Mouse (Mus musculus) MEL (cell line): ENCODE data around the gene Trim23. TPM values are rescaled to one million over a fixed set of nuclear protein-coding genes. Genes with fewer than 3 reads are reported as not detected.

Experiments used
- DNase-seq: peaks from one replicate; pipeline ENCODE4 v3.0.0; 2011; ENCODE audit warnings: low read depth, low spot score
- H3K27ac ChIP-seq: 2 replicates; pipeline ENCODE4 v1.5.1; 2012; ENCODE audit warnings: low read depth, mild to moderate bottlenecking, control low read depth, low read length, moderate library complexity; ENCODE audit not compliant: control insufficient read depth
- H3K27me3 ChIP-seq, 2 experiments: fragments of 150-350 bp in 1 of 2; sonication (generic) in 1 of 2; 2 replicates each; pipeline ENCODE4 v1.6.1; 2012; ENCODE audit warnings: low read length in 2 of 2, mild to moderate bottlenecking in 2 of 2, improper control_type of control experiment in 1 of 2, moderate library complexity in 1 of 2; ENCODE audit not compliant: insufficient read depth in 2 of 2, control insufficient read depth in 1 of 2
- H3K36me3 ChIP-seq, 2 experiments: 2 replicates each; pipeline ENCODE4 v1.6.1; 2012 to 2014; ENCODE audit warnings: low read length in 2 of 2, improper control_type of control experiment in 1 of 2, inconsistent platforms in 1 of 2, mild to moderate bottlenecking in 1 of 2; ENCODE audit not compliant: insufficient read depth in 2 of 2, control insufficient read depth in 1 of 2
- H3K4me1 ChIP-seq, 2 experiments: fragments of 150-350 bp in 1 of 2; sonication (generic) in 1 of 2; 2 replicates each; pipeline ENCODE4 v1.6.1; 2012; ENCODE audit warnings: low read length in 2 of 2, improper control_type of control experiment in 1 of 2, mild to moderate bottlenecking in 1 of 2; ENCODE audit not compliant: insufficient read depth in 2 of 2, control insufficient read depth in 1 of 2
- H3K4me3 ChIP-seq, 2 experiments: fragments of 150-350 bp in 1 of 2; sonication (generic) in 1 of 2; 2 replicates each; pipeline ENCODE4 v1.5.1; 2012; ENCODE audit warnings: low read depth in 2 of 2, low read length in 2 of 2, mild to moderate bottlenecking in 2 of 2, moderate library complexity in 2 of 2, control low read depth in 1 of 2, improper control_type of control experiment in 1 of 2; ENCODE audit not compliant: control insufficient read depth in 1 of 2, insufficient read depth in 1 of 2
- H3K79me2 ChIP-seq: 2 replicates; pipeline ENCODE4 v1.6.1; 2012; ENCODE audit warnings: mild to moderate bottlenecking, low read length, moderate library complexity; ENCODE audit not compliant: control insufficient read depth, poor library complexity, insufficient read depth
- H3K9ac ChIP-seq: 2 replicates; pipeline ENCODE4 v1.6.1; 2012; ENCODE audit warnings: low read depth, mild to moderate bottlenecking, control low read depth, low read length, moderate library complexity; ENCODE audit not compliant: control insufficient read depth, poor library complexity, severe bottlenecking
- H3K9me3 ChIP-seq: fragments of 150-350 bp; sonication (generic); replicated peaks from 2 replicates; pipeline ENCODE4 v1.6.1; 2012; ENCODE audit warnings: mild to moderate bottlenecking, low read length, improper control_type of control experiment, moderate library complexity; ENCODE audit not compliant: insufficient read depth
- CHD2 ChIP-seq: IDR thresholded peaks from 2 replicates; pipeline ENCODE4 v1.6.1; 2011; ENCODE audit warnings: low read length, improper control_type of control experiment
- E2F4 ChIP-seq: IDR thresholded peaks from 2 replicates; pipeline ENCODE4 v1.6.1; 2011; ENCODE audit warnings: low read depth, low read length, improper control_type of control experiment, borderline replicate concordance
- EP300 ChIP-seq, 2 experiments: IDR thresholded peaks; 2 replicates each; pipeline ENCODE4 v1.6.1; 2011; ENCODE audit warnings: improper control_type of control experiment in 2 of 2, low read length in 2 of 2, low read depth in 1 of 2, mild to moderate bottlenecking in 1 of 2
- ETS1 ChIP-seq: IDR thresholded peaks from 2 replicates; pipeline ENCODE4 v1.6.1; 2012; ENCODE audit warnings: low read depth, mild to moderate bottlenecking, inconsistent platforms, low read length, improper control_type of control experiment, moderate library complexity
- GABPA ChIP-seq: IDR thresholded peaks from 2 replicates; pipeline ENCODE4 v1.6.1; 2012; ENCODE audit warnings: low read depth, mild to moderate bottlenecking, inconsistent platforms, low read length, improper control_type of control experiment, moderate library complexity
- GATA1 ChIP-seq: IDR thresholded peaks from 2 replicates; pipeline ENCODE4 v1.6.1; 2011; ENCODE audit warnings: low read depth, low read length, improper control_type of control experiment
- JUND ChIP-seq: IDR thresholded peaks from 2 replicates; pipeline ENCODE4 v1.6.1; 2011; ENCODE audit warnings: low read depth, mild to moderate bottlenecking, improper control_type of control experiment, low read length
- KAT2A ChIP-seq: conservative IDR thresholded peaks from 2 replicates; pipeline ENCODE4 v1.6.1; 2012; ENCODE audit warnings: low read depth, low read length, improper control_type of control experiment, inconsistent platforms
- MAFK ChIP-seq: IDR thresholded peaks from 2 replicates; pipeline ENCODE4 v1.6.1; 2011; ENCODE audit warnings: low read depth, mild to moderate bottlenecking, low read length, improper control_type of control experiment, borderline replicate concordance
- MAZ ChIP-seq: IDR thresholded peaks from 2 replicates; pipeline ENCODE4 v1.6.1; 2012; ENCODE audit warnings: low read depth, mild to moderate bottlenecking, inconsistent platforms, low read length, improper control_type of control experiment
- MEF2A ChIP-seq: IDR thresholded peaks from 2 replicates; pipeline ENCODE4 v1.6.1; 2014; ENCODE audit warnings: low read depth, mild to moderate bottlenecking, inconsistent platforms, low read length, improper control_type of control experiment; ENCODE audit not compliant: poor library complexity, insufficient replicate concordance, severe bottlenecking; ENCODE audit errors: extremely low read depth
- MYB ChIP-seq: IDR thresholded peaks from 2 replicates; pipeline ENCODE4 v1.6.1; 2011; ENCODE audit warnings: mild to moderate bottlenecking, low read depth, low read length, improper control_type of control experiment
- NELFE ChIP-seq: IDR thresholded peaks from 2 replicates; pipeline ENCODE4 v1.6.1; 2011; ENCODE audit warnings: low read depth, low read length, improper control_type of control experiment
- NRF1 ChIP-seq: IDR thresholded peaks from 2 replicates; pipeline ENCODE4 v1.6.1; 2014; ENCODE audit warnings: low read depth, mild to moderate bottlenecking, inconsistent platforms, low read length, improper control_type of control experiment, moderate library complexity; ENCODE audit not compliant: poor library complexity, insufficient read depth, severe bottlenecking
- POLR2A ChIP-seq, 2 experiments: IDR thresholded peaks; 2 replicates each; pipeline ENCODE4 v1.6.1; 2011 to 2012; ENCODE audit warnings: low read length in 2 of 2, mild to moderate bottlenecking in 2 of 2, control low read depth in 1 of 2, improper control_type of control experiment in 1 of 2, low read depth in 1 of 2, moderate library complexity in 1 of 2; ENCODE audit not compliant: control insufficient read depth in 1 of 2, insufficient read depth in 1 of 2, poor library complexity in 1 of 2
- RAD21 ChIP-seq: IDR thresholded peaks from 2 replicates; pipeline ENCODE4 v1.6.1; 2011; ENCODE audit warnings: mild to moderate bottlenecking, low read depth, low read length, improper control_type of control experiment
- SIN3A ChIP-seq: IDR thresholded peaks from 2 replicates; pipeline ENCODE4 v1.6.1; 2012; ENCODE audit warnings: low read length, improper control_type of control experiment, inconsistent platforms
- SMC3 ChIP-seq: IDR thresholded peaks from 2 replicates; pipeline ENCODE4 v1.6.1; 2011; ENCODE audit warnings: low read depth, low read length, improper control_type of control experiment
- TAL1 ChIP-seq: IDR thresholded peaks from 2 replicates; pipeline ENCODE4 v1.6.1; 2012; ENCODE audit warnings: mild to moderate bottlenecking, inconsistent platforms, low read length, moderate library complexity, mixed read lengths
- TCF12 ChIP-seq: IDR thresholded peaks from 2 replicates; pipeline ENCODE4 v1.6.1; 2014; ENCODE audit warnings: low read depth, mild to moderate bottlenecking, inconsistent platforms, low read length, improper control_type of control experiment, moderate library complexity
- UBTF ChIP-seq: IDR thresholded peaks from 2 replicates; pipeline ENCODE4 v1.6.1; 2012; ENCODE audit warnings: low read depth, mild to moderate bottlenecking, inconsistent platforms, low read length, improper control_type of control experiment, moderate library complexity, borderline replicate concordance; ENCODE audit not compliant: insufficient read depth
- ZC3H11A ChIP-seq: IDR thresholded peaks from 2 replicates; pipeline ENCODE4 v1.6.1; 2012; ENCODE audit warnings: low read depth, mild to moderate bottlenecking, inconsistent platforms, low read length, improper control_type of control experiment
- ZKSCAN1 ChIP-seq: IDR thresholded peaks from 2 replicates; pipeline ENCODE4 v1.6.1; 2012; ENCODE audit warnings: low read depth, mild to moderate bottlenecking, inconsistent platforms, low read length, improper control_type of control experiment, moderate library complexity
- ZNF384 ChIP-seq: IDR thresholded peaks from 2 replicates; pipeline ENCODE4 v1.6.1; 2012; ENCODE audit warnings: low read depth, mild to moderate bottlenecking, inconsistent platforms, low read length, improper control_type of control experiment
- polyA plus RNA-seq, 2 experiments: library from polyadenylated mRNA; stranded (reverse) in 1 of 2; unstranded in 1 of 2; fragments of >175 nt in 1 of 2; fragments of >200 nt in 1 of 2; gene quantifications; 2 replicates each; pipeline versions ENCODE4 v1.2.1 to v1.2.4; 2012; ENCODE audit warnings: low replicate concordance in 2 of 2, low read depth in 1 of 2; ENCODE audit not compliant: insufficient read length in 2 of 2, insufficient read depth in 1 of 2, missing spikeins in 1 of 2
- total RNA-seq: library from RNA; depleted of rRNA; stranded (reverse); fragments of 300-350 nt; gene quantifications from 2 replicates; pipeline ENCODE4 v1.2.3, GENCODE M21; 2012

Trim23 gene
- total and polyA plus RNA-seq, 3 experiments, result 5.8 to 8.5 TPM; not detected in 1

- TF ChIP-seq NRF1, result no peak
Measured at GRCm38 (mm10) chr13:104139369-104140209, 39.0 kb upstream of the Trim23 start (continued).

- Histone ChIP-seq H3K27ac (no peak overlapping the region), H3K27me3 (no peaks in the 10 kb centered on the region), H3K9me3 (no peaks in the 10 kb centered on the region), H3K4me3 (no peak overlapping the region), H3K79me2 (no peaks in the 10 kb centered on the region), H3K36me3 (peaks cover 3 to 14% of the 10 kb centered on the region in 2 experiments), H3K4me1 (no peaks in the 10 kb centered on the region), H3K9ac (no peak overlapping the region)
- DNase-seq, result no peak
- TF ChIP-seq TAL1 (no peak), GATA1 (no peak), UBTF (no peak), EP300 (IDR thresholded peaks at IDR 0.05; ENCODE audit: low read depth in 1 of 2, low read length in 2 of 2) (no peak), NELFE (no peak), POLR2A (IDR thresholded peaks at IDR 0.05; ENCODE audit: control insufficient read depth in 1 of 2, insufficient read depth in 1 of 2, low read depth in 1 of 2, low read length in 2 of 2, poor library complexity in 1 of 2) (no peak)
Measured at GRCm38 (mm10) chr13:104144871-104145270, 33.7 kb upstream of the Trim23 start.

- Histone ChIP-seq H3K4me3 (no peak overlapping the region), H3K27ac (no peak overlapping the region), H3K4me1 (no peaks in the 10 kb centered on the region), H3K36me3 (peaks cover 2 to 18% of the 10 kb centered on the region in 2 experiments), H3K79me2 (no peaks in the 10 kb centered on the region), H3K9ac (no peak overlapping the region), H3K27me3 (no peaks in the 10 kb centered on the region), H3K9me3 (no peaks in the 10 kb centered on the region)
- TF ChIP-seq MAFK (no peak), E2F4 (no peak), ETS1 (no peak), MAZ (no peak), JUND (no peak), EP300 (IDR thresholded peaks at IDR 0.05; ENCODE audit: low read depth in 1 of 2, low read length in 2 of 2) (no peak), KAT2A (no peak), GABPA (no peak), ZC3H11A (no peak), MEF2A (no peak), ZNF384 (no peak), RAD21 (no peak), MYB (no peak), ZKSCAN1 (no peak), NELFE (no peak), SIN3A (no peak), TCF12 (no peak), SMC3 (no peak), CHD2 (no peak)
- DNase-seq, result no peak
Measured at GRCm38 (mm10) chr13:104145646-104146045, 33.0 kb upstream of the Trim23 start.
